Mouse (Mus musculus) erythroid progenitor cell, adult 5-6 weeks (primary cell): ENCODE data around the gene Rhag. TPM values are rescaled to one million over a fixed set of nuclear protein-coding genes. Genes with fewer than 3 reads are reported as not detected.
A peak's percentile ranks its signal among the peaks of the same experiment; 100 is the strongest.

Source experiments
- ATAC-seq: replicated peaks from 2 replicates; pipeline ENCODE4 v1.8.0; 2016; ENCODE audit warnings: moderate number of reproducible peaks, mild to moderate bottlenecking, moderate TSS enrichment, inconsistent platforms; ENCODE audit not compliant: poor library complexity, low FRiP score, severe bottlenecking
- total RNA-seq, 2 experiments: library from RNA; stranded (forward) in 1 of 2; stranded (reverse) in 1 of 2; fragments of 150-400 nt in 1 of 2; fragments of 186-747, 209-891 nt in 1 of 2; gene quantifications; 2 replicates each; pipeline versions ENCODE4 v1.2.3 to v1.2.4; 2015 to 2017; ENCODE audit warnings: low replicate concordance in 2 of 2

The Rhag gene
- total RNA-seq, 2 experiments from 2014 or later, result 547 to 1,028 TPM

- ATAC-seq, result no peak
Measured at GRCm38 (mm10) chr17:40872626-40873025, 61.7 kb downstream of the Rhag start.

- no peak for ATAC-seq
Measured at GRCm38 (mm10) chr17:40873582-40874011, 62.7 kb downstream of the Rhag start.

GRCm38 (mm10) chr17:40874701-40875100 lies 63.8 kb downstream of the Rhag start:
- ATAC-seq, result no peak

- no peak for ATAC-seq
Measured at GRCm38 (mm10) chr17:40875568-40875967, 64.6 kb downstream of the Rhag start.

GRCm38 (mm10) chr17:40877741-40878140 lies 66.8 kb downstream of the Rhag start:
- no peak for ATAC-seq

GRCm38 (mm10) chr17:40879528-40879923 lies 68.6 kb downstream of the Rhag start:
- ATAC-seq, result no peak

- peak; percentile 94 for ATAC-seq
Measured at GRCm38 (mm10) chr17:40879924-40880691, 69.2 kb downstream of the Rhag start, which contains the start of gene 9130008F23Rik. Gene 9130008F23Rik (minus strand): TSS chr17:40880559.

- ATAC-seq, result no peak
Measured at GRCm38 (mm10) chr17:40882172-40882571, 71.2 kb downstream of the Rhag start.

GRCm38 (mm10) chr17:40885155-40885554 lies 74.2 kb downstream of the Rhag start:
- ATAC-seq, result no peak

GRCm38 (mm10) chr17:40887849-40888536 lies 77.1 kb downstream of the Rhag start:
- ATAC-seq, result no peak

Other genes with a start within 250 kb of the Rhag start
- gene Esp6, start 249.6 kb upstream of the Rhag start, total RNA-seq (2015; ENCODE audit: low replicate concordance), result not detected in 2 replicates
- gene Esp6, start 249.6 kb upstream of the Rhag start, total RNA-seq (2017; ENCODE audit: low replicate concordance), result not detected in 2 replicates
- gene Esp4, start 212.5 kb upstream of the Rhag start, total RNA-seq (2015; ENCODE audit: low replicate concordance), result not detected in 2 replicates
- gene Esp4, start 212.5 kb upstream of the Rhag start, total RNA-seq (2017; ENCODE audit: low replicate concordance), result not detected in 2 replicates
- not detected in 2 replicates for gene Esp3, start 179.1 kb upstream of the Rhag start, total RNA-seq (2015; ENCODE audit: low replicate concordance)
- not detected in 2 replicates for gene Esp3, start 179.1 kb upstream of the Rhag start, total RNA-seq (2017; ENCODE audit: low replicate concordance)
- gene Esp1, start 84.0 kb upstream of the Rhag start, total RNA-seq (2015; ENCODE audit: low replicate concordance), result not detected in 2 replicates
- not detected in 2 replicates for gene Esp1, start 84.0 kb upstream of the Rhag start, total RNA-seq (2017; ENCODE audit: low replicate concordance)
- gene Crisp2, start 4.1 kb upstream of the Rhag start, total RNA-seq (2015; ENCODE audit: low replicate concordance), result 1.3 TPM in 1 of 2 replicates, not detected in the other
- not detected in 2 replicates for gene Crisp2, start 4.1 kb upstream of the Rhag start, total RNA-seq (2017; ENCODE audit: low replicate concordance)
- gene 9130008F23Rik, start 69.4 kb downstream of the Rhag start, total RNA-seq (2015; ENCODE audit: low replicate concordance), result not detected in 2 replicates
- not detected in 2 replicates for gene 9130008F23Rik, start 69.4 kb downstream of the Rhag start, total RNA-seq (2017; ENCODE audit: low replicate concordance)
- not detected in 2 replicates for gene Glyatl3, start 103.2 kb downstream of the Rhag start, total RNA-seq (2015; ENCODE audit: low replicate concordance)
- not detected in 2 replicates for gene Glyatl3, start 103.2 kb downstream of the Rhag start, total RNA-seq (2017; ENCODE audit: low replicate concordance)
- 6.3 and 9.0 TPM in 2 replicates for gene Mut, start 123.6 kb downstream of the Rhag start, total RNA-seq (2015; ENCODE audit: low replicate concordance)
- gene Mut, start 123.6 kb downstream of the Rhag start, total RNA-seq (2017; ENCODE audit: low replicate concordance), result 11.3 and 11.4 TPM in 2 replicates
- gene Cenpq, start 123.9 kb downstream of the Rhag start, total RNA-seq (2015; ENCODE audit: low replicate concordance), result 49.7 and 60.8 TPM in 2 replicates
- gene Cenpq, start 123.9 kb downstream of the Rhag start, total RNA-seq (2017; ENCODE audit: low replicate concordance), result 59.7 and 69.2 TPM in 2 replicates